Comparison of ENCODE assay signal across 8 mouse cellular contexts in the genomic region with DNA sequence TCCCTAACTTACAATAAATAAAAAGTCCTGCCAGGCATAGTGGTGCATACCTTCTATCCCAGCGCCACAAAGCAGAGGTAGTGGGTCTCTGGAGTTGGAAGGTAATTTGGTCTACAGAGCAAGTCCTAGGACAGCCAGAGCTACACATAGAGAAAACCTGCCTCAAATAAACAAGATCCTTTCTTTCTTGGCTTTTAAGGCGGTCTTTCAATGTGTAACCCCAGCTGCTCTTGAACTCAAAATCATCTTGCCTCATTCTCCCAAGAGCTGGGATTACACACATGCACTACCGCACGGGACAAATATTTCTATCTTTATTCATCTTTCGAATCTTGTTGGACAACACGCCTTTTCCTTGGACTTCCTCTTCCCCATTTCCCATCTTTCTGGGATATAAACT. TPM values are rescaled to one million over a fixed set of nuclear protein-coding genes. Genes with fewer than 3 reads are reported as not detected.
DNase-seq lines count a peak whose midpoint lies in the region; ATAC-seq and TF ChIP-seq lines count a peak whose summit lies in the region.

No protein-coding gene starts in this region.

- no peak for ATAC-seq in kidney, embryonic 16.5 days (ENCODE audit: low FRiP score, low TSS enrichment)
- ATAC-seq in embryonic facial prominence, embryonic 14.5 days (ENCODE audit: low read depth), result no peak
- ATAC-seq in intestine, postnatal 0 days, result no peak
- no peak for ATAC-seq in neural tube, embryonic 14.5 days (ENCODE audit: low read depth)

- peak overlapping the region; percentile 100 for H3K9ac ChIP-seq in kidney, embryonic 16.5 days (replicated peaks; ENCODE audit: low read length)
- H3K9ac ChIP-seq in embryonic facial prominence, embryonic 14.5 days (ENCODE audit: low read depth, low read length), result peak overlapping the region; percentile 95
- H3K9ac ChIP-seq in intestine, postnatal 0 days (ENCODE audit: low read depth, low read length), result peak overlapping the region; percentile 95
- peak overlapping the region; percentile 97; the same call in 1 of the 2 replicates for H3K9ac ChIP-seq in neural tube, embryonic 14.5 days (replicated peaks; ENCODE audit: low read depth, low read length)

- no peaks in the 10 kb centered on the region for H3K9me3 ChIP-seq in kidney, embryonic 16.5 days (ENCODE audit: low read length)
- no peaks in the 10 kb centered on the region for H3K9me3 ChIP-seq in embryonic facial prominence, embryonic 14.5 days (ENCODE audit: control insufficient read depth, low read length)
- H3K9me3 ChIP-seq in intestine, postnatal 0 days (ENCODE audit: control insufficient read depth), result no peaks in the 10 kb centered on the region
- H3K9me3 ChIP-seq in neural tube, embryonic 14.5 days (ENCODE audit: control insufficient read depth, low read length), result no peaks in the 10 kb centered on the region

- peak overlapping the region; percentile 97 for H3K4me3 ChIP-seq in kidney, embryonic 16.5 days (ENCODE audit: low read length)
- peak overlapping the region; percentile 92 for H3K4me3 ChIP-seq in embryonic facial prominence, embryonic 14.5 days (ENCODE audit: low read depth, low read length)
- peak overlapping the region; percentile 96 for H3K4me3 ChIP-seq in intestine, postnatal 0 days (ENCODE audit: low read depth, low read length)
- peak overlapping the region; percentile 74 for H3K4me3 ChIP-seq in neural tube, embryonic 14.5 days (ENCODE audit: low read depth, low read length)

- DNase-seq in kidney, adult 8-10 months, result no peak
- DNase-seq in embryonic facial prominence, embryonic 14.5 days (ENCODE audit: low spot score), result no peak
- DNase-seq in cerebellum, postnatal 14 days, result no peak
- DNase-seq in thymus, postnatal 4 days, result no peak
- no peak for DNase-seq in layer of hippocampus, postnatal 10 days (ENCODE audit: low spot score in 2 of 2)

- H3K27me3 ChIP-seq in kidney, embryonic 16.5 days (ENCODE audit: insufficient read depth, low read length), result no peaks in the 10 kb centered on the region
- H3K27me3 ChIP-seq in embryonic facial prominence, embryonic 14.5 days (replicated peaks; ENCODE audit: control insufficient read depth, insufficient read depth, low read length), result no peaks in the 10 kb centered on the region
- H3K27me3 ChIP-seq in intestine, postnatal 0 days (replicated peaks; ENCODE audit: control insufficient read depth, insufficient read depth, low read length), result no peaks in the 10 kb centered on the region
- H3K27me3 ChIP-seq in neural tube, embryonic 14.5 days (ENCODE audit: control insufficient read depth, insufficient read depth, low read length), result no peaks in the 10 kb centered on the region

- peak overlapping the region; percentile 98 for H3K27ac ChIP-seq in kidney, embryonic 16.5 days (ENCODE audit: low read length)
- peak overlapping the region; percentile 92 for H3K27ac ChIP-seq in embryonic facial prominence, embryonic 14.5 days (replicated peaks; ENCODE audit: low read depth, low read length)
- peak overlapping the region; percentile 98 for H3K27ac ChIP-seq in intestine, postnatal 0 days (ENCODE audit: low read depth, low read length)
- peak overlapping the region; percentile 94; the same call in 1 of the 2 replicates for H3K27ac ChIP-seq in neural tube, embryonic 14.5 days (ENCODE audit: low read depth, low read length)

- WGBS in kidney, embryonic 16.5 days, result 64% methylated on average over 6 of the region's 6 CpGs
- WGBS in embryonic facial prominence, embryonic 14.5 days, result 68% methylated on average over 6 of the region's 6 CpGs
- 27% methylated on average over 6 of the region's 6 CpGs for WGBS in intestine, postnatal 0 days
- WGBS in neural tube, embryonic 14.5 days, result 83% methylated on average over 6 of the region's 6 CpGs

- 0 out of 2 replicates have a peak, but pooled peaks cover 2% of the 10 kb centered on the region for H3K36me3 ChIP-seq in kidney, embryonic 16.5 days (ENCODE audit: insufficient read depth, low read length)
- no peaks in the 10 kb centered on the region for H3K36me3 ChIP-seq in embryonic facial prominence, embryonic 14.5 days (ENCODE audit: control insufficient read depth, insufficient read depth, low read length)
- H3K36me3 ChIP-seq in intestine, postnatal 0 days (ENCODE audit: control insufficient read depth, insufficient read depth), result no peaks in the 10 kb centered on the region
- H3K36me3 ChIP-seq in neural tube, embryonic 14.5 days (ENCODE audit: control insufficient read depth, insufficient read depth, low read length), result no peaks in the 10 kb centered on the region

- no peak for TF ChIP-seq CTCF in intestine, postnatal 0 days (IDR thresholded peaks at IDR 0.05; ENCODE audit: low read depth)

- H3K4me1 ChIP-seq in kidney, embryonic 16.5 days (ENCODE audit: insufficient read depth, low read length), result peaks cover 37% of the 10 kb centered on the region
- H3K4me1 ChIP-seq in embryonic facial prominence, embryonic 14.5 days (ENCODE audit: control insufficient read depth, insufficient read depth, low read length), result peaks cover 20% of the 10 kb centered on the region; the same call in 1 of the 2 replicates
- H3K4me1 ChIP-seq in intestine, postnatal 0 days (replicated peaks; ENCODE audit: control insufficient read depth, insufficient read depth, low read length), result peaks cover 13% of the 10 kb centered on the region
- H3K4me1 ChIP-seq in neural tube, embryonic 14.5 days (ENCODE audit: control insufficient read depth, insufficient read depth, low read length), result peaks cover 30% of the 10 kb centered on the region

- H3K4me2 ChIP-seq in kidney, embryonic 16.5 days (replicated peaks; ENCODE audit: low read depth, low read length), result peak overlapping the region; percentile 93
- H3K4me2 ChIP-seq in embryonic facial prominence, embryonic 14.5 days (ENCODE audit: low read depth, low read length), result peak overlapping the region; percentile 93
- H3K4me2 ChIP-seq in intestine, postnatal 0 days (replicated peaks; ENCODE audit: low read depth), result peak overlapping the region; percentile 83
- peak overlapping the region; percentile 85 for H3K4me2 ChIP-seq in neural tube, embryonic 14.5 days (ENCODE audit: low read depth, low read length)

RNA-seq across cellular contexts. Expression of gene Zfp592, which starts 1.4 kb away (rescaled TPM):
- polyA plus RNA-seq in kidney, embryonic 16.5 days (2015; fragmentation: Nextera tagmentation; extraction: Ambion mirVana), result 12.0 and 17.9 TPM in 2 replicates
- 15.0 and 17.0 TPM in 2 replicates for polyA plus RNA-seq in embryonic facial prominence, embryonic 14.5 days (2014; fragmentation: Nextera tagmentation; extraction: Ambion mirVana)
- polyA plus RNA-seq in intestine, postnatal 0 days (2015; fragmentation: Nextera tagmentation; extraction: Ambion mirVana), result 4.2 and 5.0 TPM in 2 replicates
- polyA plus RNA-seq in neural tube, embryonic 14.5 days (2014; fragmentation: Nextera tagmentation; extraction: Ambion mirVana), result 8.9 and 11.1 TPM in 2 replicates
- total RNA-seq in layer of hippocampus, postnatal 10 days (2021), result 10 to 100 TPM; 24.8 to 32.7 TPM

RNA-seq across cellular contexts. Expression of gene Sec11a, which starts 44.5 kb away (rescaled TPM):
- 226 and 239 TPM in 2 replicates for polyA plus RNA-seq in kidney, embryonic 16.5 days (2015; fragmentation: Nextera tagmentation; extraction: Ambion mirVana)
- 194 and 218 TPM in 2 replicates for polyA plus RNA-seq in embryonic facial prominence, embryonic 14.5 days (2014; fragmentation: Nextera tagmentation; extraction: Ambion mirVana)
- polyA plus RNA-seq in intestine, postnatal 0 days (2015; fragmentation: Nextera tagmentation; extraction: Ambion mirVana), result 140 and 142 TPM in 2 replicates
- polyA plus RNA-seq in neural tube, embryonic 14.5 days (2014; fragmentation: Nextera tagmentation; extraction: Ambion mirVana), result 128 and 155 TPM in 2 replicates
- 10 to 100 TPM; 75.7 to 79.5 TPM for total RNA-seq in layer of hippocampus, postnatal 10 days (2021)
